Mouse (Mus musculus) heart, postnatal 25 days (tissue): ENCODE results near the gene Ptprk. TPM values are rescaled to one million over a fixed set of nuclear protein-coding genes. Genes with fewer than 3 reads are reported as not detected.

Experiments used
- DNase-seq: peaks from one replicate; pipeline ENCODE4 v3.0.0; 2022; ENCODE audit warnings: low spot score
- intact Hi-C: fragments of 180-260 bp; cut with DNase I; formaldehyde crosslinking; loops from one replicate; pipeline ENCODE4 v1.15.1; 2025
- total RNA-seq, 2 experiments: library from RNA; stranded (reverse); gene quantifications; 2 replicates each; pipeline ENCODE4 v1.2.3; 2021

The Ptprk gene
- total RNA-seq, 2 experiments from 2014 or later: 25.2 to 27.0 TPM

DNA sequence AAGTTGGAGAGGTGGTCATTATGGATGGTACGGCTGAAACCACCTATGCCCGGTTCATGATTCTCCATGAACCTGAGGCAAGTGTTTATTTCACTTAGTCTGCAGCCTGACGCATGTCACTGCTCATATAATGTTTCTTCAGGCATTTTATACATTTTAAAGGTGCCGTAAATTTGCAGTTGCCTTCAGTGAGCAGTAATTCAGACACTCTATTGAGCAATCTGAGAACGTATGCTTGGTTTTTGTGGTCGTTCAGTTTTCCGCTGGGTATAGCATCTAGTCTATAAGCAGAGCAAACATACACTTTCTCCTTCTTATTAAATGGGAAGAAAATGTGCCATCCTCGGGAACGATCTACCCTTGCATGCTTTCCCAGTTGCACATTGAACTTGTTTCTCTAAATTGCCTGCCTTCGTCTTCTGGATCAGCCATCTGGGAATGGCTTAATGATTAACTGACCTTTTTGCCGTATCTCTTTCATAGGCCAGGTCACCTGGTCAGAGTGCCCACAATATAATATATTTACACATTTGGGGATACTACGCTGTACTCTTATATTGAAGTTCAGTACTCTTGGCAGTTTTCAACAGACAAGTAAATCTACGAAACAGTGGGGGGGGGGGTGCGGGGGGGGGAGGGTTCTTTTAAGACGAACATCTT, 313.1 kb downstream of the Ptprk start:
- intact Hi-C loops: no loop called here
- DNase-seq: no peak

DNA sequence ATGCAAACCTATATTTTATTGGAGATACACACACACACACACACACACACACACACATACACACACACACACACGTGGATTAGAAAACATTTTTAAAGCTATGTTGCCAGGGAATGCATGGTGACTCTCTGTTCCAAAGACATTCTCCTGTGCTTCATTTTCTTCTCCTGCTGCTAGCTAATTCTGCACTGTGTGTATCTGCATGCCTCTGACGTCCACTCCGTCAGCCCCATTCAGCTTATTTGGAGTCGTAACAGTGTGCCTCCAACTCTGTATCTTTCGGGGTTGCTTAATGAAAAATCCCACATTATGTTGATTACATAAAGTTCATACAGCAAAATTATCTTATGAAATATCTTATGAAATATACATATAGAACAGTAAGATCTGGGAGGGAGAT, 316.5 kb downstream of the Ptprk start:
- intact Hi-C loops: no loop called here

DNA sequence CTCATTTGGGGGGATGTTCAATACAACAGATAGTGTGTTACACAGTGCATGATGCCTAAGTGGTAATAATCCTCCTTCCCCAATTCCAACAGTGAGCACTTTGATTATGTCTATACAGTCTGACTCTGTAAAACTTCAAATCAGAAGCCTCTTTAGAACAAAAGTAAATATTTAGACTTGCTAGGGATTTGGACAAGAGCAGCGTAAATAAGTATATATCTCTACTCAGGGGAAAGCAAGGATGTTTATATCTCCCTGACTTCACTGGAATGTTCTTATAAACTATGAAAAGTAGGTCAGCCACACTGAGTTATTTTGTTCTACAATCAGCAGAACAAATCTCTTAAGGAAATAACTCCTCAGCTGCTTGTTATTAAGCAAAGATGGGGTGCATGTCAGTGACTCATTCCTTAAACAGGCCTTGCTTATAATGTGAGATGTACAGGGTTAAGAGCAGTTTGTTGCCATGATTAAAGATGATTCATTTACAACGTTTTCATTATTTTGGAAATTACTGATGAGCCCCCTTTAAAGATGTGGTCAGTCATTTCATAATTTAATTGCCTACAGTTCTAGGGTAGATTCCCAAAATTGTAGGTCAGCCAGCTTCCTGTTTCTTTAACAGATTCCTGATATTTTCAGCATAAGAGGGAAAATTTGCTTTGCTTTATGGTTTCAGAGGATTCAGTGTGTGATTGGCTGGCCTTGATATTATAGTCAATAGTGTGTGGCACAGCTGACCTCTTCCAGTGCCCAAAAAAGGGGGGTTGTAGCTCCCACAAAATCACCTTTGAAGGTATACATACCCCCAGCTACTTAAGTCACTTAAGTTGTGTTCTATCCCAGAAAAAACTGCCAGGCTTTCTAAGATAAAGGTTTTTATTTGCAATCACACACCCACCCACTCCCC, 321.2 kb downstream of the Ptprk start:
- DNase-seq: no peak

More for the DNA sequence above, 316.5 kb downstream of the Ptprk start:
- DNase-seq: no peak

DNA sequence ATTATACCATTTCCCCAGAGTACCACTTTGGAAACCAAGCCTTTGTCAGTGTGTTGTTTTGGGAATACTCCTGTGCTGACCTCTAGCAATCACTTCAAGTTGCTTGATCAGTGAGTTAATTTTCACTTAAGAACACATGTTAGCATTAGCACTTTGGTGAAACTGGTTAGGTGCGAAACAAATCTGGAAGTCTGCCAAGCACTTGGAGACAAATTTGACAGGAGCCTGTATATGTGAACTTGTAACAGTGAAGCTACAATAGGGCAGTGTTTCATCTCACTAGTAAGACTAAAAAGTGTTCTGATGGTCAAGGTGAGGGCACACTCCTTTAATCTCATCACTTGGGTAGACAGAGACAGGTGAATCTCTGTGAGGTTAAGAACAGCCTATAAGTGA, 321.9 kb downstream of the Ptprk start:
- DNase-seq: no peak
- intact Hi-C loops: no loop called here

More for the DNA sequence above, 321.2 kb downstream of the Ptprk start:
- intact Hi-C loops: no loop called here

DNA sequence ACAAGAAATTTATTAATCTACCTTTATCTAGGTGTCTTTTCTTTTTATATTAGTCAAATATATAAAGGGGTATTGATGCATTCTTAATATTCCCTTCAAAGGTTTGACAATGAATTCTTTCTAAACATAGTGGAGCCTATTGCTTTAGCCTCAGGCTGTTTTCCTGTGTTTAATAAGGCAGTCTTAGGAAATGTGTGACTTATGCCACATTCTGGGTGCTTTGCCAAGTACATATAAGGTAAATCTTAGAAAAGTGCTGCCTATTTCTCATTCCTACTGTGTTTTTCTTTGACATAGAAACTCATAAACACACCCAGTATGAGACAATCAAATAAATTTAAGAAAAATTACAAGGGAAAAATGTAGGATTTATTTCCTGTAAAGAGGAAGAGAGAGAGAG, 327.2 kb downstream of the Ptprk start:
- DNase-seq: no peak
- intact Hi-C loops: no loop called here

DNA sequence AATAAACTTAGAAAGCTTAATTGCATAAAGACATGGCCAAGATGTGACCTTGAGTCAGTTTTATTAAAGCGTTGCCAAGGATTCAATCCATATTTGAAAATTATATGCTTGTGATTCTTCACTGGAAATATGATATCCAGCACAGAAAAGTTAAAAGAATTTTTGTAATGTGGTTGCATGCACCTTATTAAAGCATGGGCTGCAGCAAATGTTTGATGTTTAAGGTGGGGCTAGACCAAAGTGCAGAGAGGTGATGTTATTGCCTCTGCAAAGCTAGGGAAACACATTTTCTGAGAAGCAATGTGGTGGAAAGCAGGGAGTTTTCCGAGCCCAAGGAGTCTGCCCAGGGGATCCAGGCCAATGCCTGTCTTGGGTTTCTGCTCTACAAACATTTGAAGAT, 334.4 kb downstream of the Ptprk start:
- DNase-seq: no peak
- intact Hi-C loops: no loop called here

DNA sequence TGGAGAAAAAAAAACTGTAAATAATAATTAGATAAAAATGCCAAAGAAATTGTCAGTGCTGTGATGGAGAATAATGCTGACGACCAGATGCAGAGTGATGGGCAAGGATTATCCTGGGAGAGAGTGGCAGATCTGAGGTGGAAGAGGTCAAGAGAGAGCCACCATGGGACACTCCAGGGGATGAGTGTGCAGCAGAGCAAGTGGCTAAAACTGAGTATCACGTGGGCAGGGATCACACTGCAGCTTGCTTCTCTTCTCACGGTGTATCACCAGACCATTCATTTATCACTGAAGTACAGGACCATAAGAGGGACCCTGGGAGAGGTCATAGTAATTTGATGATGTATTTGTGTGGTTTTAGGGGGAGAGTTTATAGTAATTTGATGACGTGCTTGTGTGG, 340.2 kb downstream of the Ptprk start:
- no peak for DNase-seq

DNA sequence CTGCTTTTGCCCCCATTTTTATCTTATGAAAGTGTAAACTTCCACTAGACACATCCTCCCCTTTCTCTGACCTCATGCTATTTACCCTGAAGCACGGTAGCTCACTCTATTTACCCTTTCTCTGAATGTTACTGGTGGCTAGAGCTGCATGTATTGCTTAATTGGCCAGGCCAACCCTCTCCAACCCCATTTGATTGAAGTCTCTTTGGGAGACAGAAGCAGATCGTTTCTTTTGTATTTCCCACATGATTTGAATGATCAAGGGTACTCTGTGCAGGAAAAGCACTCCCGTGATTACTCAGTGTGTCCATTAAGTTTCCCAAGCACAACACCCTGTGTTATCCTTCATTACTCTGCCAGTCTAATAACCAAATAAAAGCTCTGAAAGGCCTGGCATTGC, 348.0 kb downstream of the Ptprk start:
- no peak for DNase-seq
- intact Hi-C loops: no loop called here

More for the DNA sequence above, 340.2 kb downstream of the Ptprk start:
- intact Hi-C loops: no loop called here

DNA sequence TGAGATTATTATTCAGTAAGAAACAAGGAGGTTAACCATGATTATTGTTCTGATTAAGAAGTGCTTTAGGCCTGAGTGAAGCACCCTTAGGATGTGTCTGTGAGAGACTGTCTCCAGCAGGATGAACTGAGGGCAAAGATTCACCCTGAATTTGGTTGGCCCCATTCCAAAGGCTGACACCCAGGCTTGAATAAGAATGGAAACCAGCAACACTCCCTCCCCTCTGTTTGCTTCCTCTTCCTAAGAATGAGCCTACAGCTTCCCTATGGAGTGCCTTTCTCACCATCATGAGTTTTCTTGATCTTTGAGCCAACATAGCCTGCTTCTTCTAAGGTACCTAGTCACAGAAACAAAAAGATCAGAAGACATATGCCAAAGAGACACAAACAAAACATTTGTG, 350.8 kb downstream of the Ptprk start:
- intact Hi-C loops: no loop called here
- no peak for DNase-seq

DNA sequence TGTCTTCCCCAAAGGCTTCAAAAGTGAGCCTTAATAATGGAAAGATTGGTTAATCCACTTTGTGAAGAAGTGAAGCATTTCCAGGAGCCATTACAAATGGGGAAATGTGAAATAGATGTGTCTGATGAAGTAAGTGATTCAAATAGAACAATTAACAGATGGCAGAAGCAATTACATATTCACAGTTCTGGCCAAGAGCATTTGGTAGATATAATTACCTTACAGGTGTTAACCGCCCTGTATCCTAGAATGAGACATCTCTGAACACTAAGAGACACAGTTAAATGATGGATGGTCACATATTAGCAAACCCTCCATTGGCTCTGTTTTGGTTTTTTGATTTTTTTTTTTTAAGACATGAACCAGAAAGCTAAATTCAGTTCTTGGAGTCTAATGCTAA, 361.5 kb downstream of the Ptprk start:
- no peak for DNase-seq
- intact Hi-C loops: no loop called here

DNA sequence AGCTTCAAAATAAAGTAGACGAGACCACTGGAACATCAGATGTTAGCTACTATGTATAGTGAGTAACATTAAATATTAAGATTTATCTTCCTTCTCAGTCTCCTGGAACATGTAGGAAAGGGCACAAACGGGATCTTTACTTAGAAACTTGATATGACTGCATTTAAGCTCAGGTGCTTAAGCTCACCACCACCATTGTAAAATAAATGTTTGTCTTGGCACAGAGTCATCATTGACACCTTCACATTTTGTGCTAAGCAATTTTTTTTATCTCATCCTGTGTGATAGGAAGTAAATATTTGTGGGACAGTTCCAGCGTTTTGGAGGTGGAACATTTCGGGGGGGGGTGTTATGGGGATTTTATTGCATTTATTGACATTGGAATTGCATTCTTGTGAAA, 375.2 kb downstream of the Ptprk start:
- no peak for DNase-seq

DNA sequence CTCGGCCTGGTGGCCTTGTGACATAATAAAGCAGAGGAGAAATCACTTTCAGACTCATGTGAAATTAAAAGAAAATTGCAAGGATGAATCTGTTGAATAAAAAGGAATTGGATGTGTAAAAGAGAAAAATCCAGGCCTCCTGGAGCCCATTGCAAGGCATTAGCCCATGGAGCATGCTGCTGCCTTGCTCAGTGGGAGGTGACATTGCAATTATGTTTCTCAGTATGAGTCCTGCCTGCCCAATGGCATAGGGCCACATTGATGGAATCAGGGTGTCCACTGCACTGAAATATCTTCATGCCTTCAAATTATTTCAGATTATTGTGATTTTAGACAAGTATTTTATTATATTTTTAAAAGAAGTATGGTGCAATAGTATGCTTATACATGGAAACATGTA, 376.0 kb downstream of the Ptprk start:
- DNase-seq: no peak
- intact Hi-C loops: no loop called here

More for the DNA sequence above, 375.2 kb downstream of the Ptprk start:
- intact Hi-C loops: no loop called here

DNA sequence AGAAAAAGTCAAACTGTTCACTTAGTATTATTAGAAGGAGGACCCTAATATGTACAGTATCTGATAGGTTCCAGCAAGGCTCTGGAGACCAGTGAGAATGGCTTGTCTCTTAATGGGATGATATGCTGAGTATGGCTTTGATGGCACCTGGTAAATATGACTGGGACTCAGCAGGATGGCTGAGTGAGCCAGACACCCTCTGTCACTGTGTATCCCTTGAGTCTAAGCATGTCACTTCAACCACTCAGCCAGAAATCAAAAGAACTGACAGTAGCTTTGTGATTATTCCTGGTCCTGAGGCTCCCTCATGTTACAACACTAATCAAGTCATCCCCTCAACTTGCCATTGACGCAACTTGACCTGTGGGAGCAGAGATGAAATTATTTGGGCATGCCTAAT, 383.4 kb downstream of the Ptprk start:
- intact Hi-C loops: no loop called here
- DNase-seq: no peak

DNA sequence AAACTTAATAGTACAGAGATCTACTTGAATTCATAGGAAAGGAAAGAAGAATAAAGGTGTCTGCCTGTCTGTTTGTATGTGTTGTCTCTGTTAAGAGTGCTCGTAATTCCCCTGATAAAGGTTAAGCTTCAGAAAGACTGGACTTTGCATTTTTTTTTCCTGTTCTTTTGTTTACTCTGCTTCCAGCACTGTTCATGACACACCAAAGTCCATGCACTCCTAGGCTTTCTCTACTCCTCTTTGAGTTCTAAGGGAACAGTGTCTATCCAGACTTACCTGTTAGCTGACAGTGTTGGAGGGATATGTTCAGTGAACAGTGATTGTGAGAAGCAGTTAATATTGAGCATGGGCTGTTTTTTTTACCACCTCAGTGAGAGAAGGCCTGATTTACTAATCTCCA, 385.3 kb downstream of the Ptprk start:
- no peak for DNase-seq
- intact Hi-C loops: no loop called here

DNA sequence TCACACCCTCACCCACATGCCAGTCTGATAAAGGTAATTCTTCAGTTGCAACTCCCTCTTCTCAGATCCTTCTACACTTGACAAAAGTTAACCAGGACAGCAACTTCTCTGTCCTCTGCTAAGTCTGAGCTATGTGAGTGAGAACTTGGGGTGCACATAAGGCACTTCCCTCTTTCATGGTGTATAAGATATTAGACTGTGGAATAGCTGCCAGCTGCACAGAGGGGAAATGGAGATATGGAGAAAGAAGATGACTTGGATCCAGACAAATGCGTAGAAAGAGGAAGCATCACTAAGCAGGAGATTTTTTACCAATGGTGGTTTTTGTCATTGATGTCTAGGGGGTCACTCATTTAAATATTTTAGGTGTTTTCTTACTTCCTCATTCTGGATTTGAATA, 389.1 kb downstream of the Ptprk start:
- intact Hi-C loops: no loop called here
- DNase-seq: no peak

DNA sequence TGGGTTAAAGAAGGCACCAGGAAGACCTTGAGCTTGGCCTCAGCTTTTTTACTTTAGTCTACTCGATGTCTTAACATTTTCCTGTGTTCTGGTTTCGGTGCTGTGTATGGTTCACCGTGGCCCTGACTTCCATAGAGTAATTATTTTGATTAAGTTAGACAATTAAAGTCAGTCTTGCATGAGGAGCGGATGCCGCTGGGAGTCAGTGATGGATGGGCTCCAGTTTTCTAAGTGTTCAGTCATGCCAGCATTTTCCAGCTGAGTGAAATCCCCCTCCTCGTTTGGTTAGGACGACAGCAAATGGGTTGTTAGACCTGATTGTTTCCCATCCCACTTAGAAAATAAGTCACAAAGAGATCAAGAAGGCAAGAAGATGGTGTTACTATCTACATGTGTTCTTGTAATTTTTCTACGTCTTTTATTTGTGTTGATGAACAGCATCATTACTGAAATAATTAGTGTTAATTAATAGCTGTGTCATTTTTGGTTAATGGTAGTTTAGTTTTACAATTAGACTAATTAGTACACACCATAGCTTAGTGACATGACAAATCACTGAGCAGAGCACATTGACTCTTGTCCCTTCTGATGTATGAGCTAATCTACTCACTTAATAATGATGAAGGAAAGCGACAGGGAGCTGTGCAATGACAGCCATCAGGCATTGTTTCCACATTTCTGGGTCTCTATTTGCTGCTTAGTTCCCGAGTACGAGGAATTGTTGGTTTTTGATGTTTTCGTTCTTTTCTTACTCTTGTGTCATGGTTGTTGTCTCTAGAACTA, 390.3 kb downstream of the Ptprk start:
- intact Hi-C loops: no loop called here
- DNase-seq: no peak

DNA sequence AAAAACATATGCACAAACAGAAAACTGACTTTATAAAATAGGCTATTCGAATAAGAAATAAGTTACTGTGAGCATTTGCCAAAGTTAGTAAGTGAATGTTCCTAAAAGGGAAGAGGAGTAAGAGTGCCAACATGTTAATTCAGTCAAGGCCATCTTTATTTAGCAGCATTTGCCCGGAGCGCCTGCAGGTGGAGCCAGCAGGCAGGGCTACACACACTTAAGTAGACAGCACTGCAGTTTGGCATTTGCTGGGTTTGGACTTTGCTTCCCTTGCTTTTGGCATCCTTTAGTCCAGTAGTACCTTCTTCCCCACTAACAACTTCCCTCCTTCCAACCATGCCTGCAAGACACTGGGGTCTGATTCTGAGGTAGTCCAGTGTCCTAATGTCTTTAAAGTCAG, 411.0 kb downstream of the Ptprk start:
- intact Hi-C loops: loop anchor here (1.0 to 2.0 kb wide), 2 partner anchors 245 to 359 kb away; no protein-coding TSS in a partner anchor
- no peak for DNase-seq

DNA sequence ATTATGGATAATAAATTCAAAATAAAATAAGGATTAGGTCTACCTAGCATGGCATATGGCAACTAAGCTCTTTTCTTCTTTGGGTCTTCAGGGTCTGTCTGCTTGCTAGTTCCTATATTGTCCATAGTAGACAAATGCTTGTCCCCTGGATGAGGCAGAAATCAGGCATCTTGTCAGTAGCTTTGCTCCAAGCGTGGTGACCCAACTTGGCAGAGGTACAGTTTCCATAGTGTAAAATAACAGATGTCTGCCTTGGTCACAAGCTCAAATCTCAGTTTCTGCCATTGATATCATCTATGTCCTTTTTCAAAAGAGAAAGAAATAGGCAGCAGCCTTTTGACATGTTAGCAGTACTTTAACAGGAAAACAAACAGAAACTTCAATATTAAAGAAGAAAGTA, 416.4 kb downstream of the Ptprk start:
- intact Hi-C loops: no loop called here
- DNase-seq: no peak

DNA sequence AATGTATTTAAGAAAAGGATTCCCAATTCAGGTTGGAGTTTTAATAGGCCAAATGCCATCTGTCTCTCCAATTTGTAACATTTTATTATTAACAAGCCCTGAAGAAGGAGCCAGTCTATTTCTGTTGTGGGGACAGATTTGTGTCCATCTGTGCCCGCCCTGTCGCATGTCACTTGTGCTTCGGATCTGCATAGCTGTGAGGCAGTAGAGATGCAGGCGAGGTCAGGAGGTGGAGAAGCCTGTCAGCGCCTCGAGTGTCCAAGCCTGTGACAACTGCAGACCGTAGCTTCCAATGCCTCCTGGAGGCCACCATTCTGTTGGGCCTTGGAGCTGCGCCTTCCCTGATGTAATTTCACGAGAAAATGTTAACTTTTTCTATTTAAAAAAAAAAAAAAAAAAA, 417.6 kb downstream of the Ptprk start:
- intact Hi-C loops: no loop called here
- DNase-seq: no peak

DNA sequence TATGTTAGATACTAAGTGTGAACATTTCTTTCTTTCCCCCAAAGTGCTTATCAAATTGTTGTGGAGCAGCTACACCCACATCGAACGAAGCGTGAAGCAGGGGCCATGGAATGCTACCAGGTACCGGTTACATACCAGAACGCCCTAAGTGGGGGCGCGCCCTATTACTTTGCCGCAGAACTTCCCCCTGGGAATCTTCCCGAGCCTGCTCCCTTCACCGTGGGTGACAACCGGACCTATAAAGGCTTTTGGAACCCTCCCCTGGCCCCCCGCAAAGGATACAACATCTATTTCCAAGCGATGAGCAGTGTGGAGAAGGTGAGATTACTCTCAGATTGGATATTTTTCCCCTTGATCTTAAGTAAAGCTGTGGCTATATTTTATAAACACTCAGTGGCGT, 418.2 kb downstream of the Ptprk start:
- intact Hi-C loops: no loop called here
- no peak for DNase-seq
